Mouse (Mus musculus) liver, embryonic 12.5 days (tissue): ENCODE results near the gene N4bp2. TPM values are rescaled to one million over a fixed set of nuclear protein-coding genes. Genes with fewer than 3 reads are reported as not detected.
A peak's percentile ranks its signal among the peaks of the same experiment; 100 is the strongest.
"Not testable (repeated sequence)": the region's sequence is repeated elsewhere in the genome, so short reads cannot be mapped to it uniquely, and the experiment has no call there.

Experiments used
- ATAC-seq: fragments of 200-750 bp; cut with Nextera tagmentation; 2 replicates; pipeline ENCODE4 v1.8.0; 2017; ENCODE audit warnings: moderate number of reproducible peaks, mild to moderate bottlenecking, moderate library complexity
- H3K27ac ChIP-seq: fragments of 300-500 bp; sonication (generic); 2 replicates; pipeline ENCODE4 v1.5.1; 2016; ENCODE audit warnings: mild to moderate bottlenecking
- H3K27me3 ChIP-seq: fragments of 300-500 bp; sonication (generic); replicated peaks from 2 replicates; pipeline ENCODE4 v1.6.1; 2016; ENCODE audit warnings: mild to moderate bottlenecking, moderate library complexity
- H3K36me3 ChIP-seq: fragments of 300-500 bp; sonication (generic); 2 replicates; pipeline ENCODE4 v1.6.1; 2016; ENCODE audit warnings: mild to moderate bottlenecking, moderate library complexity
- H3K4me1 ChIP-seq: fragments of 300-500 bp; sonication (generic); 2 replicates; pipeline ENCODE4 v1.6.1; 2016
- H3K4me2 ChIP-seq: fragments of 300-500 bp; sonication (generic); 2 replicates; pipeline ENCODE4 v1.6.1; 2016; ENCODE audit warnings: mild to moderate bottlenecking, moderate library complexity
- H3K4me3 ChIP-seq: fragments of 300-500 bp; sonication (generic); 2 replicates; pipeline ENCODE4 v1.5.1; 2016; ENCODE audit warnings: mild to moderate bottlenecking, moderate library complexity
- H3K9ac ChIP-seq: fragments of 300-500 bp; sonication (generic); 2 replicates; pipeline ENCODE4 v1.6.1; 2016; ENCODE audit warnings: mild to moderate bottlenecking, moderate library complexity
- H3K9me3 ChIP-seq: fragments of 300-500 bp; sonication (generic); replicated peaks from 2 replicates; pipeline ENCODE4 v1.6.1; 2016; ENCODE audit warnings: mild to moderate bottlenecking, moderate library complexity
- WGBS: fragments of 180-500 bp; shearing (Covaris S2); methylation state at CpG from one replicate; pipeline ENCODE4 v1.1.7; 2016; ENCODE audit not compliant: insufficient replicate concordance; 5-methylcytosine and 5-hydroxymethylcytosine counted together
- polyA plus RNA-seq: library from polyadenylated mRNA; unstranded; fragments of >200 nt; fragmentation: Nextera tagmentation; extraction: Ambion mirVana; gene quantifications from 2 replicates; pipeline ENCODE4 v1.2.1, GENCODE M21; 2016

Gene N4bp2
- 17.9 and 18.5 TPM in 2 replicates for polyA plus RNA-seq

DNA sequence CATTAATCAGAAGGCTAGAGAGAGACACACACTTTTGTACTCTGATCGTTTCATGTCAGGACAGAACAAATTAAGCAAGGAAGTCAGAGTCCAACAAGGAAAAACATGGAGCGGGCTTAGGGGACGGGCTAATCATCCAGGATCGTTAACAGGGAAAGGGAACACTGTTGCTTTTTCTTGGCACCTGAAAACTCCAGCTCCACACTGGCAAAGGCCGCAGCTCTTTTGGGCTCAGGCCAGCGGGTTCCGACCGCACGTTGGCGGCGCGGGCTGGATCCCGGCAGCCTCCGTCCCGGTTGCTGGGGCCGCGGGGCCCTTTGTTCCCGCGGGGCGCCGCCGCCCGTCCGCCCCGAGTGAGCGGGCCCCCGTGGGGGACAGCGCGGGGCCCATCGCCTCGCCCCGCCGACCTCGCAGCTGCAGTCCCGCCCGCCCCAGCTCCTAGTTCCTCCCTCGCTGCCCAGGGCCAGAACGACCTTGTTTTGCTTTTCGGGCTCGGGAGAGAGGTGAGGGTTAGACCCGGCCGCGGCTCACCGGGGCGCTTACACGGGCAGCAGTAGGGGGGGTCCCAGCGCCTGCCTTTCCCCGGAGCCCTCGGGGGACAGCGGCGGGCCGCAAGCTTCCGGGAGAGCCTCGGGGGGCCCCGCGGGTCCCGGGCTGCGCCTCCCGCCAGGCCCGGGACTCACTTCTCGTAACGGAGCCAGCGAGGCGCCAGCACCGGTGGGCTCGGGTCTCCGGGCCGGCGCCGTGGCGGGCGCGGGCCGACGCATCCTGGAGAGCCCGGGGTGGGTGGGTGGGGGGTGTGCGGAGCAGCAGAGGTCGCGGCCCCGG, at the start of gene N4bp2:
TSS of gene N4bp2 (plus strand) at position 434 of the 828 bp plus-strand sequence.
- Histone ChIP-seq H3K4me2 (peak within 1 kb of the TSS; percentile 96), H3K36me3 (peaks cover 11% of the 10 kb centered on the region), H3K27me3 (no peaks in the 10 kb centered on the region), H3K9ac (peak within 1 kb of the TSS; percentile 95), H3K9me3 (no peaks in the 10 kb centered on the region), H3K4me1 (peaks cover 37% of the 10 kb centered on the region), H3K4me3 (peak within 1 kb of the TSS; percentile 81), H3K27ac (peak within 1 kb of the TSS; percentile 98)
- 6% methylated on average over 64 of the region's 80 CpGs for WGBS
- ATAC-seq = peak; percentile 56

DNA sequence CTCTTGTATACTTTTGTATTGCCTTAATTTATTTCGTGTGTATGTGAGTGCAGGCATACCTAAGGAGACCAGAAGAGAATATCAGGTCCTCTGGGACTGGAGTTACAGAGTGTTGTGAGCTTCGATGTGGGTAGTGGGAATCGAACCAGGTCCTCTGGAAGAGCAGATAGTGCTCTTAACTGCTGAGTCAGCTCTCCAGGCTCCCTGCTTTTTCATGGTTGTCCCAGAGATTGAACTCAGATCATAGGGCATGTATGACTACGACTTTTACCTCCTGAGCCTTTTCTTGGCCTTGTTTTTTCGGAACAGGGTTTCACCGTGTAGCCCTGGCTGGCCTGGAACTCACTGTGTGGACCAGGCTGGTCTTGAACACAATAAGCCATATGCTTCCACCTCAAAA, 48.2 kb upstream of the N4bp2 start:
- Histone ChIP-seq H3K4me2 (no peak overlapping the region), H3K4me3 (no peak overlapping the region), H3K4me1 (peaks cover 12% of the 10 kb centered on the region), H3K9me3 (no peaks in the 10 kb centered on the region), H3K9ac (no peak overlapping the region), H3K27ac (no peak overlapping the region), H3K36me3 (no peaks in the 10 kb centered on the region), H3K27me3 (no peaks in the 10 kb centered on the region)
- no peak for ATAC-seq
- 76% methylated on average over 6 of the region's 6 CpGs for WGBS

DNA sequence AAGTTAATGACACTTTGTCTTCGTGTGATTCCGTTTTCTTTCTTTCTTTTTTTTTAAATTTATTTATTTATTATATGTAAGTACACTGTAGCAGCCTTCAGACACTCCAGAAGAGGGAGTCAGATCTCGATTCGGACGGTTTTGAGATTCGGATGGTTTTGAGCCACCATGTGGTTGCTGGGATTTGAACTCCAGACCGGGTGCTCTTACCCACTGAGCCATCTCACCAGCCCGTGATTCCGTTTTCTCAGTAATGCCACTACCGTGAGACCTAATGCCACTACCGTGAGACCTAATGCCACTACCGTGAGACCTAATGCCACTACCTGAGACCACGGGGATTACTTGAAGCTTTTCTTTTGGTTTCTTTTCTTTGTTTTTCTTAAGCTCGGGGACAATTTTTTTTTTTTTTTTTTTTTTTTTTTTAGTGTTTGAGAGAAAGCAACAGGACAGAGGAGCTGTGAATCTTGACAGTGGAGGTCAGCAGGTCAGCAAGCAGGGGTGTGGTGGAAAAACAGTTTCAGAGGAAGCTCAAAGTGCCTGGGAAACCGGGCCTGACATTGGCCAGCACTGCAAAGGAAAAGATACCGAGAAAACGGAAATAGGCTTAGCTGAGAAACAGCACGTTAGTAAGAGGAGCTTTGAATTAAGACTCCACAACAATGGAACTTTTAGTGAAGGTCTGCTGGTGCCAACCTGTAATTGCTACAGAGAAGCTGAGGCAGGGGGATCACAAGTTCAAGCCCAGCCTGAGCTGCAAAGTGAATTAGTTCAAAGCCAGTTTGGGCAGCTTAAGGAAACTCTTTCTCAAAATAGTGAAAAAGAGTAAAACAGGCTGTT, 46.0 kb upstream of the N4bp2 start:
- H3K9ac ChIP-seq = peak overlapping the region; percentile 33; the same call in 1 of the 2 replicates
- peaks cover 20% of the 10 kb centered on the region for H3K4me1 ChIP-seq
- H3K4me2 ChIP-seq = peak overlapping the region; percentile 19
- no peaks in the 10 kb centered on the region for H3K36me3 ChIP-seq
- no peaks in the 10 kb centered on the region for H3K9me3 ChIP-seq
- H3K4me3 ChIP-seq = no peak overlapping the region
- peak overlapping the region; percentile 72 for H3K27ac ChIP-seq
- WGBS = 59% methylated on average over 18 of the region's 18 CpGs
- no peaks in the 10 kb centered on the region for H3K27me3 ChIP-seq
- no peak for ATAC-seq

DNA sequence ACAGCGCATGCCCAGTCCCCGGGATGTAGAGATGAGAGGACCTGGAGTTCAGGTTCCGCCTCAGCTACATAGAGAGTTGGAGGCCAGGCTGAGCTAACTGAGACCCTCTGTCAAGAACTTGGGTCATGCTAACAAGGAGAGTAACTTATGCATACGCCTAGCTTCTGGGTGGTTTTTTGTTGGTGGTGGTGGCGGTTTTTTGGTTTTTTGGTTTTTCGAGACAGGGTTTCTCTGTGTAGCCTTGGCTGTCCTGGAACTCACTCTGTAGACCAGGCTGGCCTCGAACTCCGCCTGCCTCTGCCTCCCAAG, 45.5 kb upstream of the N4bp2 start:
- ATAC-seq = 0 out of 2 replicates have a peak, but pooled peaks have one; percentile 28
- Histone ChIP-seq H3K4me2 (peak overlapping the region; percentile 19), H3K27ac (peak overlapping the region; percentile 72), H3K9ac (peak overlapping the region; percentile 33; the same call in 1 of the 2 replicates), H3K4me1 (peaks cover 23% of the 10 kb centered on the region)
- H3K4me3 ChIP-seq, H3K9me3 ChIP-seq, H3K36me3 ChIP-seq, H3K27me3 ChIP-seq: not testable (repeated sequence)
- 78% methylated on average over 8 of the region's 8 CpGs for WGBS

DNA sequence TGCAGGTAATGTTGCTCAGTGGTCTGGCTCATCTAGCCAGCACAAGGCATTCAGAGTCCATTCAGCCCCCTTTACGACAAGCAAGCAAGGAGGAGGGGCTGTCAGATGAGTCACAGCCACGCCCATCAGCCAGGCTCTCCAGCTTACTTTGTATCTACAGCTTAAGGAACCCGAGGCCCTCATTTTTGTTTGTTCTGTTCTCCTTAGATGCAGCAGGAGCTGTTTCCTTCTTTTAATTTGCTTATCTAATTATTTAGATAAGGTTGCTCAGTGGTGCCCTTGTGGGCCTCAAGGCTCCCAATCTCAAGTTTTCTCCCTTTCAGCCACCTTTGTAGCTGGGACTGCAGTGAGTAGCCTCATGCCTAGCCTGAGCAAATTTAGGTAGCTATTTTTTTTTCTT, 45.0 kb upstream of the N4bp2 start:
- no peak overlapping the region for H3K9ac ChIP-seq
- peak; percentile 77 for ATAC-seq
- H3K4me2 ChIP-seq = peak overlapping the region; percentile 19
- no peaks in the 10 kb centered on the region for H3K27me3 ChIP-seq
- no peaks in the 10 kb centered on the region for H3K36me3 ChIP-seq
- WGBS = 9% methylated on average over 3 of the region's 3 CpGs
- no peak overlapping the region for H3K4me3 ChIP-seq
- peaks cover 28% of the 10 kb centered on the region for H3K4me1 ChIP-seq
- H3K27ac ChIP-seq = peak overlapping the region; percentile 72
- H3K9me3 ChIP-seq = no peaks in the 10 kb centered on the region

DNA sequence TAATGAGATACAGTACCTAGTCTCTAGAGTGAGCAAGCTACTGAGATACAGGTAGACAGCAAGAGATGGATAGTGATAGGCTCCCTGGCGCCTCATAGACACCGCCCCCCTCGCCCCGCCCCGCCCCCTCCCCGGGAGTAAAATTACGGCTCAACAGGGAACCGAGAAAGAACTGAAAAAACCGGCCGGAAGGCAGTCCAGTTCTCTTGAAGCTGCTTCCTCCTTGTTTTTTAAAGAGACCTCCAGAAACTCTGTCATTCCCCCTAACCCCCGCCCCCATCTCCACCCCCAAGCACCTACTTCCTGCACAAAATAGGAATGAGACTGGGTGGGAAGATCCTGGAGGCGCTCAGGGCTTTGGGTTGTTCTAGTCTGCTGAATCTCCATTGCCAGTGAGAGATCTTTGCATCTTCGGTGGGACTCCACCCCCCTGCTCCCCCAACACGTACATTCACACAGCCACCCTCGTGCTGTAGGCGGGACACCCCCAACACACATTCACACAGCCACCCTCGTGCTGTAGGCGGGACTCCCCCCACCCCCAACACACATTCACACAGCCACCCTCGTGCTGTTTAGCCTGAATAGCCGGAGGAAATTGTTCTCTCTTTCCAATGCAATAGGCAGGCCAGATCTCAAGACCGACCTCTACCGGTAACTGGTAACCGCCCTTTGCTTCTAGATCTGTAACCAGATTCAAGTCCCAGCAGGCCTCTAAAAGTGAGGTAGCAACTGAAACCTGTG, 38.8 kb upstream of the N4bp2 start:
- peak; percentile 84 for ATAC-seq
- no peaks in the 10 kb centered on the region for H3K36me3 ChIP-seq
- no peaks in the 10 kb centered on the region for H3K9me3 ChIP-seq
- WGBS = 1% methylated on average over 23 of the region's 23 CpGs
- H3K4me1 ChIP-seq = peaks cover 56% of the 10 kb centered on the region
- H3K27ac ChIP-seq = peak overlapping the region; percentile 96
- peak overlapping the region; percentile 92 for H3K4me2 ChIP-seq
- H3K4me3 ChIP-seq = peak overlapping the region; percentile 62
- H3K27me3 ChIP-seq = no peaks in the 10 kb centered on the region
- H3K9ac ChIP-seq = peak overlapping the region; percentile 76

DNA sequence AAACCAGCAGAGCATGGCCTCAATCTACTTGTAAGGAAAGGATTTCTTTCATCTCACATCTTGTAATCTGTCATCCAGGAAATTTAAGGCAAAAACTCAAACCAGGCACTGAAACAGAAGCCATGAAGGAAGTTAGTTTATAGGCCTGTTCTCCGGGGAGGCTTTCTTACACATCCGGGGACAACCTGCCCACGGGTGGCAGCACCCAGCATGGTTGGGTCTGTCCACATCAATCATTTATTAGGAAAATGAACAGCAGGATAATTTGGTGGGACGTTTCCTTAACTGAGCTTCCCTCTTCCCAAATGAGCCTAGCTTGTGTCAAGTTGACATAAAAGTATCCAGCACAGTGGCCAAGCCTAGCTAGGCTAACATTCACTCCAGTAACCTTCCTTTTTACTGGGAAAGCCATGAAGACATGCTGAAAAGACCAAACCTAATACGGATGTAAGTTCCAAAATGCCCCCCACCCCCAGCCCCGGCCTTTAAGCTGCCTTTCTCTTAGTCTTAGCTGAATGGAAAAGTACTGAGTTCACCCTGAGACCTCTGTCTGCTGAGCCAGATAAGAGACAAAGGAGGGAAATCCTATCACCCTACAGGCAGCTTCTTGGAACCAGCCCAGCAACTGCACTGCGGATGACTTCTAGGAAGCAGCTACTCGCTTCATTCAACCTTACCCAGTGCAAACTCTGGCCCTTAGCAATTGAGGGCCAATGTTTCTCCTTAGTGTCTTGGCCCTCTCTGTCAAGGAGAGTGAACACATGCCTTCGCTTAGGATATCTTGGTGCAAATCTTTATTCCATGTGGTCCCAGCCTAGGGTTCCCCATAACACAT, 31.9 kb upstream of the N4bp2 start:
- peak; percentile 99 for ATAC-seq
- 13% methylated on average over 9 of the region's 9 CpGs for WGBS
- Histone ChIP-seq H3K27me3 (no peaks in the 10 kb centered on the region), H3K27ac (peak overlapping the region; percentile 93), H3K4me3 (0 out of 2 replicates have a peak overlapping the region, but pooled peaks have one; percentile 4), H3K4me1 (peaks cover 54% of the 10 kb centered on the region), H3K36me3 (no peaks in the 10 kb centered on the region), H3K4me2 (peak overlapping the region; percentile 52), H3K9ac (peak overlapping the region; percentile 59), H3K9me3 (no peaks in the 10 kb centered on the region)

DNA sequence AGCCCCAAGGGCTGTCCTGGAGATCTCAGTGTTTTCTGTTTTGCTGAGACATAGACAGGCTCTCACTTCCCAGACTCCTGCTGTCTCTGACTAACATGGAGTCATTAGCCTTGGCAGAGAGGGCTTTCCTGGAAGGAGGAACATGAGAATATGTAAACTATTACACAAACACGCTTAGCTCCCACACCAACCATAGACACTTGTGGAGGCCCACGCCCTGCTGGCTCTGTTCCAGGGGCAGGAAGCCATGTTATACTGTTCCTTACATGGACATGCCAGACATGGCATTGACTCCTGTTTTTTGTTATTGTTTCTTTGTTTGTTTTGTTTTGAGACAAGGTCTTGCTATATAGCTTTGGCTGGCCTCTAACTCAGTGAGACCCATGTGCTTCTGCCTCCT, 27.7 kb upstream of the N4bp2 start:
- no peak overlapping the region for H3K9ac ChIP-seq
- H3K27ac ChIP-seq = no peak overlapping the region
- no peak overlapping the region for H3K4me2 ChIP-seq
- no peak for ATAC-seq
- H3K9me3 ChIP-seq = no peaks in the 10 kb centered on the region
- H3K4me1 ChIP-seq = peaks cover 35% of the 10 kb centered on the region
- no peak overlapping the region for H3K4me3 ChIP-seq
- H3K36me3 ChIP-seq = no peaks in the 10 kb centered on the region
- H3K27me3 ChIP-seq = no peaks in the 10 kb centered on the region
- WGBS = 87% methylated on average over 2 of the region's 2 CpGs

DNA sequence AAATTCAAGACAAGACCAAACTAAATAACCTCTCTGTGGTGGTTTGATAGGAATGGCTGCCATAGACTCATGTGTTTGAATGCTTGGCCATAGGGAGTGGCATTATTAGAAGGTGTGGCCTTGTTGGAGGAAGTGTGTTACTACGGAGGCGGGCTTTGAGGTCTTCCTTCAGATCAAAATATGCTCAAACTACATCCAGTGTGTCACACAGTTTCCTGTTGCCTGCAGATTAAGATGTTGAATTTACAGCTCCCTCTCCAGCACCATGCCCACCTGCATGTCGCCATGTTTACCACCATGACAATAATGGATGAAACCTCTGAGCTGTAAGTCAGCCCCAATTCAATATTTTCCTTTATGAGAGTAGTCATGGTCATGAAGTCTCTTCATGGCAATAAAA, 24.0 kb upstream of the N4bp2 start:
- H3K27ac ChIP-seq = no peak overlapping the region
- peak; percentile 47; the same call in 1 of the 2 replicates for ATAC-seq
- no peak overlapping the region for H3K4me3 ChIP-seq
- H3K36me3 ChIP-seq = no peaks in the 10 kb centered on the region
- no peak overlapping the region for H3K9ac ChIP-seq
- H3K9me3 ChIP-seq = no peaks in the 10 kb centered on the region
- peaks cover 8% of the 10 kb centered on the region for H3K4me1 ChIP-seq
- WGBS = 68% methylated on average over 3 of the region's 3 CpGs
- no peak overlapping the region for H3K4me2 ChIP-seq
- no peaks in the 10 kb centered on the region for H3K27me3 ChIP-seq

DNA sequence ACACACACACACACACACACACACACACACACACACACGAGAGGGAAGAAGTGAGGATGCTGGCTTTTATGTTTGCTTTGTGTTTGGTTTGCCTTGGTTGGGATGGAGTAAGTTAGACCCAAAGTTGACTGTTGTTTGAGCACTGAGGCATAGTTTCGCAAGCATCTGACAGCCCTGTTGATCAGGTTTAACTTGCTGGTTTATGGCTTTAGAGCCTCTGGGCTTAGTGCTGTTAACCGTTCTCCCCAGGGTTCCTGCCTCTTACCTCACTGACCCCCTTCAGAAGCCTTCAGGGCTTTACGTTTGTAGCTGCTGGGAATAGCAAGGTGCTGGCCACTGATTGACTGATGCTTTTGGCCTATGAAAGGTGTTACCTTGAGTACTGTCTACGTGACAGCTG, 16.4 kb upstream of the N4bp2 start:
- no peaks in the 10 kb centered on the region for H3K27me3 ChIP-seq
- H3K4me3 ChIP-seq = no peak overlapping the region
- no peaks in the 10 kb centered on the region for H3K9me3 ChIP-seq
- H3K4me1 ChIP-seq = peaks cover 6% of the 10 kb centered on the region; the same call in 1 of the 2 replicates
- H3K36me3 ChIP-seq = no peaks in the 10 kb centered on the region
- no peak overlapping the region for H3K4me2 ChIP-seq
- H3K9ac ChIP-seq = no peak overlapping the region
- no peak overlapping the region for H3K27ac ChIP-seq
- 64% methylated on average over 5 of the region's 5 CpGs for WGBS
- no peak for ATAC-seq

DNA sequence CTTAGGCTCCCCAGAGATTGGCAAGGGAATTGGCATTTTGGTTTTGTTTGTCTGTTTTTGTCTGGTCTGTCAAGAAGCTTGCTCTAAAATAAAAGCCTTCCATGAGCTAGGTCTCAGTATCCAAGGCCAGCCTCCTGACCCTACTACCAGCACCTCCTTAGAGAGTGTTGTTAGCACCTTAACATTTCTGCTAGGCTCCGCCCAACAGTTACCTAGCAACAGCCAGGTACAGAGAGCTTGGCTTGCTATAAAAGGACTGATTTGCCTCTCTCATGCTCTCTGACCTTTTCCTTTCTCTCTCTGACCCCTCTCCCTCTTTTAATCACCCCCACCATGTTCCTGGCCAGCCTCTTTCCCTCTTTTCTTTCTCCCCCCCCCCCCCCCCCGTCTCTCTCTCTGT, 14.9 kb upstream of the N4bp2 start:
- Histone ChIP-seq H3K36me3 (no peaks in the 10 kb centered on the region), H3K9me3 (no peaks in the 10 kb centered on the region), H3K4me1 (peaks cover 16% of the 10 kb centered on the region), H3K27ac (no peak overlapping the region; the same call in 1 of the 2 replicates), H3K27me3 (no peaks in the 10 kb centered on the region), H3K4me3 (no peak overlapping the region), H3K4me2 (no peak overlapping the region), H3K9ac (no peak overlapping the region)
- no peak for ATAC-seq
- 69% methylated on average over 1 of the region's 2 CpGs for WGBS
